ENCODE assay signal across 30 mouse cellular contexts in genomic region chr1:87404710-87405109, GRCm38 (mm10). TPM values are rescaled to one million over a fixed set of nuclear protein-coding genes. Genes with fewer than 3 reads are reported as not detected.
"Had no signal": no experiment of that assay in that cellular context is flagged by ENCODE, and none has a peak within 500 bp of the region (broad histone marks: within the 10 kb centered on the region; RNA-seq: fewer than 3 reads in every experiment).

No protein-coding gene starts in this region.

- H3K4me1 ChIP-seq: embryonic facial prominence, embryonic 10.5 days; embryonic facial prominence, embryonic 12.5 days; embryonic facial prominence, embryonic 13.5 days; embryonic facial prominence, embryonic 15.5 days; forebrain, embryonic 10.5 days; forebrain, embryonic 12.5 days; forebrain, embryonic 13.5 days; forebrain, embryonic 15.5 days had no signal

- H3K27me3 ChIP-seq: embryonic facial prominence, embryonic 12.5 days; embryonic facial prominence, embryonic 13.5 days; embryonic facial prominence, embryonic 15.5 days; forebrain, embryonic 12.5 days; forebrain, embryonic 13.5 days; forebrain, embryonic 15.5 days had no signal

- DNase-seq: cerebellum, adult 2 months; cerebellum, adult 8-10 months; cerebellum, adult 9-10 months; cerebellum, adult 9-11 months; cerebellum, postnatal 10 days; cerebellum, postnatal 14 days; cerebellum, postnatal 25 days; cerebellum, postnatal 36 days; embryo, embryonic 11 days; forebrain, postnatal 0 days; gastrocnemius, adult 2 months; gastrocnemius, postnatal 10 days; gastrocnemius, postnatal 14 days; gastrocnemius, postnatal 25 days; gastrocnemius, postnatal 36 days; heart, adult 11 months; heart, adult 18-20 months; heart, adult 2 months had no signal

- H3K27ac ChIP-seq: embryonic facial prominence, embryonic 10.5 days; embryonic facial prominence, embryonic 12.5 days; embryonic facial prominence, embryonic 13.5 days; embryonic facial prominence, embryonic 15.5 days; forebrain, embryonic 10.5 days; forebrain, embryonic 12.5 days; forebrain, embryonic 13.5 days; forebrain, embryonic 15.5 days; gastrocnemius, adult 2 months; heart, adult 2 months had no signal

- ATAC-seq: forebrain, embryonic 13.5 days; forebrain, embryonic 14.5 days; forebrain, embryonic 15.5 days; forebrain, embryonic 16.5 days; forebrain, postnatal 0 days had no signal

- H3K4me3 ChIP-seq: embryonic facial prominence, embryonic 10.5 days; embryonic facial prominence, embryonic 12.5 days; embryonic facial prominence, embryonic 13.5 days; embryonic facial prominence, embryonic 15.5 days; erythroblast, embryonic 14.5 days; forebrain, embryonic 10.5 days; forebrain, embryonic 12.5 days; forebrain, embryonic 13.5 days; forebrain, embryonic 15.5 days; gastrocnemius, adult 2 months; heart, adult 2 months had no signal

RNA-seq across cellular contexts. Expression of gene Kcnj13, which starts 10.2 kb away (rescaled TPM):
- polyA plus RNA-seq: erythroblast, embryonic 14.5 days; gonadal fat pad, adult 2 months had no signal
